Mouse (Mus musculus) embryonic facial prominence, embryonic 15.5 days (tissue): ENCODE data around the gene Gm43951. TPM values are rescaled to one million over a fixed set of nuclear protein-coding genes. Genes with fewer than 3 reads are reported as not detected.

Source experiments
- ATAC-seq: fragments of 200-750 bp; cut with Nextera tagmentation; 2 replicates; pipeline ENCODE4 v1.8.0; 2017; ENCODE audit warnings: low read depth, moderate TSS enrichment; ENCODE audit not compliant: insufficient number of reproducible peaks, low FRiP score, low TSS enrichment
- H3K27ac ChIP-seq: fragments of 300-500 bp; sonication (generic); replicated peaks from 2 replicates; pipeline ENCODE4 v1.5.1; 2015; ENCODE audit warnings: mild to moderate bottlenecking, inconsistent platforms
- H3K27me3 ChIP-seq: fragments of 300-500 bp; sonication (generic); 2 replicates; pipeline ENCODE4 v1.6.1; 2015; ENCODE audit warnings: inconsistent platforms
- H3K36me3 ChIP-seq: fragments of 300-500 bp; sonication (generic); 2 replicates; pipeline ENCODE4 v1.6.1; 2015; ENCODE audit warnings: mild to moderate bottlenecking, inconsistent platforms
- H3K4me1 ChIP-seq: fragments of 300-500 bp; sonication (generic); 2 replicates; pipeline ENCODE4 v1.6.1; 2015; ENCODE audit warnings: inconsistent platforms
- H3K4me2 ChIP-seq: fragments of 300-500 bp; sonication (generic); replicated peaks from 2 replicates; pipeline ENCODE4 v1.6.1; 2015; ENCODE audit warnings: mild to moderate bottlenecking, inconsistent platforms
- H3K4me3 ChIP-seq: fragments of 300-500 bp; sonication (generic); replicated peaks from 2 replicates; pipeline ENCODE4 v1.5.1; 2015; ENCODE audit warnings: mild to moderate bottlenecking, inconsistent platforms
- H3K9ac ChIP-seq: fragments of 300-500 bp; sonication (generic); 2 replicates; pipeline ENCODE4 v1.6.1; 2015; ENCODE audit warnings: inconsistent platforms
- H3K9me3 ChIP-seq: fragments of 300-500 bp; sonication (generic); replicated peaks from 2 replicates; pipeline ENCODE4 v1.6.1; 2016; ENCODE audit warnings: inconsistent platforms
- WGBS: fragments of 180-500 bp; shearing (Covaris S2); methylation state at CpG from one replicate; pipeline ENCODE4 v1.1.7; 2015; 5-methylcytosine and 5-hydroxymethylcytosine counted together
- polyA plus RNA-seq: library from polyadenylated mRNA; unstranded; fragments of >200 nt; fragmentation: Nextera tagmentation; extraction: Ambion mirVana; gene quantifications from 2 replicates; pipeline ENCODE4 v1.2.1, GENCODE M21; 2015

The Gm43951 gene
- 0.41 and 0.43 TPM in 2 replicates for polyA plus RNA-seq

DNA sequence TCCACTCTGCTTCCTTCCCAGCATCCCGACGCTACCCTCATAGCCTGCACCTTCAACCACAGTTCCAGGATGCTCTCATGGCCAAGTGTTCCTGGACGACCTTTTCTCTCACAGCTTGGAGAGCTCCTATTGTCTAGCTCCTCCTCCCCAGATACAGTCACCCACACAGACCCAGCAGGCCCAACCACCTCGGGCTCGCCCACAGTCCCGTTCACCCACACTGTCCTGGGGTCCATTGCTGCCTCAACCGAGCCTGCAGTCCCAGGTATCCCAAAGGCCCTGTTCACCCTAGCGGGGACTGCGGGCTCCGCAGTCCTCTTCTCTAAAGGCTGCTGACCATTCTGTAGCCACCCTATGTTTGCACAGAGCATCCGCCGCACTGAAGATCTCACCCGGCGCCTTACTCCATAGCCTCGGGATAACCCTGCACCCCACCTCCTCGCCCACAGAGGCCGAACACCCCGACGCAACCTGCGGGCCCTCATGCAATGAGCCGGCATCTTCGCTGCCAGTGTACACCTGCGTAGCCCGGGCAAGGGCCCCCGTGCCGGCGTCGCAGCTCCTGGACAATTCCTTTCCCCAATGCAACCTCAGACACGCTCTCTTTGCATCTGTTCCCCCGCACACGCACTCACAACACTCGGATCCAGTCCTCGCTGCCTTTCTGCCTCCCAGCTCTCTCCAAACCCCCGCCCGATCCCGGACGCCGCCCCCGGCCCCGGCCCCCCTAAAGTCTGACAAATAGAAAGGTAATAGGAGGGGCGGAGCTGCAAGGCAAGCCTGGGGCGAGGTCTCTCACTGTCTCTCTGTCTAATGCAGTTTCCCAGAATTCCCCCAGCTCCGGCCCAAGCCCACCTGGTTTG is at the start of gene Gm43951:
TSS of gene Gm43951 (minus strand) at position 500 of the 863 bp plus-strand sequence.
- peaks cover 27% of the 10 kb centered on the region for H3K36me3 ChIP-seq
- H3K9me3 ChIP-seq = no peaks in the 10 kb centered on the region
- WGBS = under 1% methylated on average over 43 of the region's 43 CpGs
- H3K4me2 ChIP-seq = peak within 1 kb of the TSS; percentile 85
- no peak; the same call in 1 of the 2 replicates for ATAC-seq
- peaks cover 29% of the 10 kb centered on the region for H3K4me1 ChIP-seq
- peak within 1 kb of the TSS; percentile 85 for H3K4me3 ChIP-seq
- H3K27ac ChIP-seq = peak within 1 kb of the TSS; percentile 80
- H3K9ac ChIP-seq = peak within 1 kb of the TSS; percentile 71
- H3K27me3 ChIP-seq = no peaks in the 10 kb centered on the region

DNA sequence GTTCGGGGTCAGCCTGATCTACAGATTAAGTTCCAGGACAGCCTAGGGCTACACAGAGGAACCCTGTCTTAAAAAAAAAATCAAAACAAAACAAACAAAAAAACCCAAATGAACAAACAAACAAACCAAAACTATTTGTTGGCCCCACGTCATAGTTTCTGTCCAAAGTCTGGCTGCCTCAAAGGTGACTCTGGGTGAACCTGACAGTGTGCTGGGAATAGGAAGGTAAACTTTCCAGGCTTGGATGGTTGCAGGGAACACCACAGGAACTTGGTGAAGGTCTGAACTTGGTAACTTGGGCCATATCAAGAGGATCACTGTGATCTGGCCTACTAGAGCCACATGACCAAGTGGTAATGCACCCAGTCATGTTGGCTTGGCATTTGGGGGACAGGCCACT is 49.8 kb upstream of the Gm43951 start:
- no peak for ATAC-seq
- Histone ChIP-seq H3K4me2 (no peak overlapping the region), H3K27ac (no peak overlapping the region), H3K9ac (no peak overlapping the region), H3K9me3 (no peaks in the 10 kb centered on the region), H3K4me1 (no peaks in the 10 kb centered on the region), H3K4me3 (no peak overlapping the region), H3K27me3 (no peaks in the 10 kb centered on the region), H3K36me3 (no peaks in the 10 kb centered on the region)
- WGBS = 66% methylated on average over 2 of the region's 2 CpGs

DNA sequence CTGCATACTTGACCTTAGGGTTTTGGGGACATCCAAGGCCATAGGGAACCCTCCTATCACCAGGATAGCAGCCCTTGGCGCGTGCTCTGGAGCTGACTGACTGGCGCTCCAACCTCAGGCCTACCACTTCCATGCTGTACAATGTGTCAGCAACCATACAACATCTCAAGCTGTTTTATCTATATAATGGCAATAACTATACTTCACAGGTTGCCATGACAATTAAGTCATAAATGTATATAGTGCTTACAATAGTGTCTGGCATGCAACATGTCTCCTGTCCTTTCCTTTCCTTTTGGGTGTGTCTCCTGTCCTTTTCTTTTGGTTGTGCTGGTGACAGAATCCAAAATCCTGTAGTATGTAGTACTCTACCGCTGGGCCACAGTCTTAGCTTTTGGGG is 49.0 kb upstream of the Gm43951 start:
- H3K9ac ChIP-seq = no peak overlapping the region
- no peaks in the 10 kb centered on the region for H3K4me1 ChIP-seq
- no peaks in the 10 kb centered on the region for H3K36me3 ChIP-seq
- 98% methylated on average over 4 of the region's 4 CpGs for WGBS
- ATAC-seq = no peak
- H3K9me3 ChIP-seq = no peaks in the 10 kb centered on the region
- H3K27ac ChIP-seq = no peak overlapping the region
- no peaks in the 10 kb centered on the region for H3K27me3 ChIP-seq
- H3K4me2 ChIP-seq = no peak overlapping the region
- H3K4me3 ChIP-seq = no peak overlapping the region

DNA sequence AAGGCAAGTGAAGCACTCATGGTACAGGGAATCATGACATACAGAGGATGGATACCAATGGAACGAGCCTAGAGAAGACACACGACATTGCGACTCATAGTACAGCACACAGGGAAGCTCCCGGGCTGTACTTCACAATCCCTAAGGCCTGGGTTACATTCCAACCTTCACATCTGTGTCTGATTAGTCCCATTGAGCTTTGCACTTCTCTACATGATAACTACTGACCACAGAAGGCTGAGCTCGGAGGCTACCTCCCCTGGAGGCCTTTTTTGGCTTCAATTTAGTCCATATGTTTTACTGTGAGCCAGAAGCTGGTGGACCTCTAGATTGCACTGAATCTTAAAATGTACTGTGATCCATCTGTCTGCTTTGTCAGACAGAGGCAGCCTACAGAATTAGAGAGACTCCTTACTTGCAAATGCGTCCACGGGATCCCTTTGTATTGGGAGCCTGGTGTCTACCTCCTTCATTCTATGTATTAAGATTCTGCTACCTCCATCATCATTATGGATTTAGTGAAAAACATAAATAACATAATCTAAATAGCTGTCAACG is 38.6 kb upstream of the Gm43951 start:
- no peaks in the 10 kb centered on the region for H3K27me3 ChIP-seq
- H3K9ac ChIP-seq = no peak overlapping the region

DNA sequence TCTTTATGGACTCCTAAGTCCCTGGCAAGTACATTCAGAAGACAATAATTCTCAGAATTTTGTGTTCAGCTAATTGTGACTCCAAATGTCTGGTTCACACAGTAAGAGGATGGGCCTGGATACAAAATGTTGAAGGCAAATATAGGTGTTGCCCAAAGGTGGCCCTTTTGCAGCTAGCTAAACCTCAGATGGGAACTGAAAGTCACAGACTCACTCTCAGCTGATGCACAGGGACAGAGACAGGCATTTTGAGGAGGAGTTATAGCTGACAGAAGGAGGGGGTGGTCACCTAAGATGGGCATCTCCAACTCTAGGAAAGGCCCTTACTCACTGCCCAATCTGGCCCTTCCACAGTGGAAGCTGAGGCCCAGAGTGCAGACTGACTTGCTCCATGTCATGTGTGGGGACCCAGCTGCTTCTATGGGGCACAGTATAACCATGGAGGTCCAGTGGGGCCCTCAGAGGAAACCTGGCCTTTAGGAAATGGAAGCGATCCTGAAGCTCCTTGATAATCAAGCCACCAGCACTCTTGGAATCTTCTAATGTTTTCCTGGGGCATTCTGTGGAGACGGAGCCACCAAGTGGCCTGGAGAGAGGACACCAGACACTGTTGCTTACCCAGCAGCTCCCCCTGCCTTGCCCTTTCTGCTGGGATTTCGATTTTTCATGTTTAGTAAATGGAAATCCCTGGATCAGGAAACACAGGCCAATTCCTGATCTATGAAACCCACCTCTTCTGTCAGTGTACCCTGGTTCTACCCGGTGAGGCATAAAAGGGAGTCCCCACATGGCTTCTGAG is 33.6 kb upstream of the Gm43951 start:
- no peaks in the 10 kb centered on the region for H3K27me3 ChIP-seq
- H3K4me1 ChIP-seq = no peaks in the 10 kb centered on the region
- ATAC-seq = no peak
- H3K36me3 ChIP-seq = no peaks in the 10 kb centered on the region
- no peaks in the 10 kb centered on the region for H3K9me3 ChIP-seq
- no peak overlapping the region for H3K27ac ChIP-seq
- no peak overlapping the region for H3K9ac ChIP-seq
- WGBS = 68% methylated on average over 4 of the region's 4 CpGs
- H3K4me2 ChIP-seq = no peak overlapping the region
- H3K4me3 ChIP-seq = no peak overlapping the region

More for the DNA sequence above, 38.6 kb upstream of the Gm43951 start:
- Histone ChIP-seq H3K4me2 (no peak overlapping the region), H3K27ac (no peak overlapping the region), H3K36me3 (no peaks in the 10 kb centered on the region), H3K4me1 (no peaks in the 10 kb centered on the region), H3K9me3 (no peaks in the 10 kb centered on the region), H3K4me3 (no peak overlapping the region)
- no peak for ATAC-seq
- 45% methylated on average over 8 of the region's 8 CpGs for WGBS

DNA sequence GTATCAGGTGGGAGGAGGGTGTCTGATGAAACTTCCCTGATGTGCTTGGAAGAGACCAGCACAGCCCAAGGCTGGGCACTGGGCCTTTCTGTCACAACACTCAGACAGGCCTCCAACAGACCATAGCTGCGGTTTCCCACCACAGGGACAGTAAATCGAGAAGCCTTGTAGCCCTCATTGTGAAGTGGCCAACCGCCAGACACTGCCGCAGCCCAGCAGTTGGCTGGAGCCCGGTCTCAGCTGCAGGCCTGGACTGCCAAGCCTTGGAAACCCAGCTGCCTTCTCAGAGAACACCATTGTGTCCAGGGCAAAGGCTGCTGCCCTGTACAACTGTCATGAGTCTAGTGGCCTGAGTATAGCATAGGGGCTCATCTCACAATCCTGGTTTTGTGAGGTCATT is 27.4 kb upstream of the Gm43951 start:
- Histone ChIP-seq H3K27ac (no peak overlapping the region), H3K4me3 (no peak overlapping the region), H3K9ac (no peak overlapping the region), H3K4me2 (no peak overlapping the region), H3K9me3 (no peaks in the 10 kb centered on the region), H3K27me3 (no peaks in the 10 kb centered on the region), H3K4me1 (no peaks in the 10 kb centered on the region), H3K36me3 (no peaks in the 10 kb centered on the region)
- 0 out of 2 replicates have a peak, but pooled peaks have one; percentile 7 for ATAC-seq
- 70% methylated on average over 5 of the region's 5 CpGs for WGBS

DNA sequence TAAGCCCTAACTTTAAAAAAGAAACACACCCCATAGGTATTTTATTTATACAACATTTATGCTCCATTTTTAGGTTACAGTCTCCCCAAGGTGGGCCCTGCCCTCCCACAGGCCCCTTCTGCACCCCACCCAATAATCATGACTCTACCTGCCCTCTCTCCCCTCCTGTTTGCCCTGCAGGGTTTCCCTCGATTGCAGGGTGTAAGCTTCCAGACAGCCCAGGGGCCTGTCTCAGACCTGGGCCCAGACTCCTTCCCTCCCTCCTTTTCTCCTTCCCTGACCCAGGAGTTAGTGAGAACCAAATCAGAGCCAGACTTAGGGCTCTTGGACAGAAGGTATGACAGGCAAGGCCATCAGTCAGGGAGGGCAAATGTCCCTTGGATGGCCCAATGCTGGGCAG is 26.4 kb upstream of the Gm43951 start:
- Histone ChIP-seq H3K4me1 (no peaks in the 10 kb centered on the region), H3K4me3 (no peak overlapping the region), H3K9ac (no peak overlapping the region), H3K4me2 (no peak overlapping the region), H3K27me3 (no peaks in the 10 kb centered on the region), H3K27ac (no peak overlapping the region), H3K9me3 (no peaks in the 10 kb centered on the region), H3K36me3 (no peaks in the 10 kb centered on the region)
- WGBS = 32% methylated on average over 1 of the region's 1 CpGs
- no peak for ATAC-seq

DNA sequence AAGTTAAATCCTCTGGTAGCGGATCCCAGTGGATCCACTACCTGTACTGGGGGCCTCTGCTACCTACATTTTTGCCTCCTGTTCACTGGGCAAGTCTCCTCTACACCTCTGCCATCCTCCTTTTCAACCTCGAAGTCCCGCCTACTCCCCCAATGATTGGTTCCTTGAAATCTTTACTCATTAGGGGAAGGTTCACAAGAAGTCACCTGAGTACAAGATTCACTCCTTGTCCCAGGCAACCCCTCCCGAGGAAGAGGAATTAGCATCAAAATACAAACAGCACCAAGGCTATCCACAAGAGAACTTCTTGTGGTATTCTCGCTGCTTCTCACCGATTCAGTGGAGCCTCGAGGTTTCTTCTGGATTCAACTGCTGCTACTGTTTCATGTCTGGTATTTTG is 25.4 kb upstream of the Gm43951 start:
- no peaks in the 10 kb centered on the region for H3K27me3 ChIP-seq
- no peak overlapping the region for H3K4me2 ChIP-seq
- H3K27ac ChIP-seq = no peak overlapping the region
- no peak for ATAC-seq
- H3K9me3 ChIP-seq = no peaks in the 10 kb centered on the region
- WGBS = 84% methylated on average over 7 of the region's 7 CpGs
- no peak overlapping the region for H3K9ac ChIP-seq
- H3K4me1 ChIP-seq = no peaks in the 10 kb centered on the region
- no peaks in the 10 kb centered on the region for H3K36me3 ChIP-seq
- H3K4me3 ChIP-seq = no peak overlapping the region

DNA sequence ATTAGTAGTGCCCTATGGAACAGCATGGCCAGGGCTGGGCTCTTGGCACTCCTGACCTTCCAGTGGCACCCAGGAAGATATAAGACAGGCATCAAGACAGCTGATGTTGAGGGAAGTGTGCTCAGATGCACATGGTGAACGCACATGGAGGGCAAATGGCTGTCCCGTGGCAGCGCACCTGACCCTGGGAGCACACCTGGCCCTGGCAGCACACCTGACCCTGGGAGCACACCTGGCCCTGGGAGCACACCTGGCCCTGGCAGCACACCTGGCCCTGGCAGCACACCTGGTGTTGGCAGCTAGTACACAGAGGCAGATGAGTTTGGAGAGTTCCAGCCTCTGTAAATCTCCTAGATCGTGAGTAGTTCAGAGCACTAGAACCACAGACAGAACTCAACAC is 21.9 kb upstream of the Gm43951 start:
- ATAC-seq = no peak
- H3K9ac ChIP-seq = no peak overlapping the region
- no peak overlapping the region for H3K27ac ChIP-seq
- H3K4me2 ChIP-seq = no peak overlapping the region
- WGBS = 93% methylated on average over 4 of the region's 4 CpGs
- no peaks in the 10 kb centered on the region for H3K4me1 ChIP-seq
- no peaks in the 10 kb centered on the region for H3K9me3 ChIP-seq
- H3K27me3 ChIP-seq = no peaks in the 10 kb centered on the region
- H3K36me3 ChIP-seq = no peaks in the 10 kb centered on the region
- no peak overlapping the region for H3K4me3 ChIP-seq

DNA sequence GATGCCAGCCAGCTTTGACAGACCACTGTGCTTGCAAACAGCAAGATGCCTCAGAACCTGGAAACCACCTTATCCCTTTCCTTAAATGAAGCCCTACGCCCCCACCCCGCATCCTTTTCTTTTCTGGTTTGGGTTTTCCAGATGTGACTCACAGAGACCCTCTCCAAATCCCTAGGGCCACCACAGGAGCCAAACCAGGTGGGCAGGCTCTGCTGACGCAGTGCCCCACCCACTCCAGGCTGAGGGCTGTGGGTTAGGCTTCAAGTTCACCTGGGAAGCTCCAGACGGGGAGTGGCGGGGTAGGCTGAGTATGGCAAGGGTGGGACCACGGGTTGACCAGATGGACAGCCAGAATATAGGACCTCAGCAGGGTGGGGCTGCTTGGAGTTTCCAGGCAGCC is 20.3 kb upstream of the Gm43951 start:
- Histone ChIP-seq H3K4me2 (no peak overlapping the region), H3K4me1 (no peaks in the 10 kb centered on the region), H3K9me3 (no peaks in the 10 kb centered on the region), H3K27me3 (no peaks in the 10 kb centered on the region), H3K4me3 (no peak overlapping the region), H3K27ac (no peak overlapping the region), H3K9ac (no peak overlapping the region), H3K36me3 (no peaks in the 10 kb centered on the region)
- no peak for ATAC-seq
- 83% methylated on average over 6 of the region's 6 CpGs for WGBS

DNA sequence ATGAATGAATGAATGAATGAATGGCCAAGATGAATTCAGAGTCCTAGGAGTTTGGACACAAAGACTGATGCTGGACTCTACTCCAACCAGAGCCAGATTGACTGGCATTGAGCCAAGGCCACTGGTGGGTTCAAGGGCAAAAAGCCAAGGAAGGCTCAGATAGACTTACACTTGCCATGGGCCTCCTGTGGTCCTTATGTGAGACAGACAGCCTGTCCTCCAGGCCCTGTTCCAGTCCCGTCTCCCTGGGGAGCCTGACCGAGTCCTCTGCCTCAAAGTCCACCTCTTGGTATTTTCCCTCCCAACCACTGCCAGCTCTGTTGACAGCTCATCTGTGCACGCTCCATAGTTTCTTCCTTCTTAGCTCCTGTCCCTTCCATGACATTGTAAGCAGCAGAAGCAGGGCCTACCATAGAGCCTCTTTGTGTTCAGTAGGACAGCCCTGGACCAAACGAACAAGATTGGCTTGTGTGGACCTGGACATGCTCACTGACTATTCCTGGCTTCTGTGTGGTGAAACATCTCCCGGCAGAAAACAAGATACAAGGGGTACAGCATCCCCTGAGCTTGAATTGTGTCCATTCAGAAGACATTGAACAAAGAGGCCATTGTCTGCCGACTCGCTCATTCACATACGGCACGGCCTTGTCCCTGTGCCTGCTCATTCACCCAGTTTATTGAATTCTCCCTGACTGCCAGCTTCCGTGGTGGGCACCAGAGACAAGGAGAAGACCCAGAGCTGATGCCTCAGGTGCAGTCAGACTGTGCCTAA is 19.6 kb upstream of the Gm43951 start:
- H3K27me3 ChIP-seq = no peaks in the 10 kb centered on the region
- no peak for ATAC-seq
- 51% methylated on average over 10 of the region's 10 CpGs for WGBS
- H3K27ac ChIP-seq = no peak overlapping the region
- no peaks in the 10 kb centered on the region for H3K9me3 ChIP-seq
- H3K4me1 ChIP-seq = no peaks in the 10 kb centered on the region
- no peak overlapping the region for H3K4me3 ChIP-seq
- H3K9ac ChIP-seq = no peak overlapping the region
- H3K4me2 ChIP-seq = no peak overlapping the region
- no peaks in the 10 kb centered on the region for H3K36me3 ChIP-seq
